Mouse (Mus musculus) left cerebral cortex, adult 9 months (tissue): ENCODE measurements at regions not wholly inside any gene's neighbourhood (a gene's known extent, or its start where the extent isn't known, plus 50 kb on each side); places are given as distances from the start of the nearest gene placed in this dataset.

Source experiments
- DNase-seq, 2 experiments: peaks; one replicate each; pipeline ENCODE4 v3.0.0; 2022; ENCODE audit warnings: low spot score in 2 of 2

DNA sequence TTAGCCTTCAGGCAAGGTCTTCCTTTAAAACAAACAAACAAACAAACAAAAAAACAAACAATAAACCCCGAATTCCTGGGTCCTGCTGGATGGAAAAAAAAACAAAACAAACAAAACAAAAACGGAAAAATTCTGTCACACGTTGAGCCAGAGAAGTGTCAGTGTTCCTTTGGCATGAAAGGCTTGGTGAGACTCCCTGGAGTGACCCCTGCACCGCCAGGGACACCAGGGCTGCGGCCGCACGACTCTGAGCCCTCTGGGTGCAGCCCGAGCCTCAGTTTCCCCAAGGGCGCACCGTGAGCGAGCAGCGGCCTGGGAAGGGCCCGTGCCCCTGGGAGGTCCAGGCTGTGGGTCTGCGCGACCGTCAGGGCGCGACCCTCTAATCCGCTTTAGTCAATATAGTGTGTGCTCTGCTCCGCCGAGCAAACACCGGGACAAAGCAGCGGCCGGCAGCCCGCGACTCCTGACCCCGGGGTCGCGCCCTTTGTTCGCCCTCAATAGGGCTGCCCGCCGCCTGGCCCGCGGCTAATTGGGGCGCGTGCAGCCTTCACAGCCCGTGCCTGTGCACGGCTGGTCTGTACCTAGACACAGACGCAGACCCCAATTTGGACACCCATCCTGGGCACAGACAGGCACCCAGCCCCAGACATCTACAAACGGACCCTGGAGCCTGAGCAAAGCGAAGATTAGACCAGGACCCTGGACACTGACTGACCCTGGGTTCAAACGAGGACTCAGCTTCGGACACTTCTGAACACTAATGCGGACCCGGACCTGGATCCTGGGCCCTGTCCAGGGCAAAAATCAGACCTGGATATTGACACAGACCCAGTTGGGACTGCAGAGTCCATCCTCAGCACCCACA is 74.0 kb upstream of the Ppara start:
- DNase-seq = no peak

DNA sequence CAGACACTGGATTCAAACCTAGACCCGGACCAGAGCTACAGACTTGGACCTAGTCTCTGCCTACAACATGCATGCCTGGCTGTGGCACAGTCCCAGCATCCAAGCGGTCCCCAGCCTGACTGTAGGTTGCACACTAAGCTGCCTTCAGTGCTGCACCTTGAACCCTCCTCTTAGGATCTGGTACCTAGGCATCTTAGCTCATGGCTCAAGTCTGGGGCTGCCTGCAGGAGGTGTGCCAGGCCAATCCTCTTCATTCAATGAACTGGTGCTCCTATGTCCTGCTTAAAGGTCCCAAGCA is 73.4 kb upstream of the Ppara start:
- no peak for DNase-seq

DNA sequence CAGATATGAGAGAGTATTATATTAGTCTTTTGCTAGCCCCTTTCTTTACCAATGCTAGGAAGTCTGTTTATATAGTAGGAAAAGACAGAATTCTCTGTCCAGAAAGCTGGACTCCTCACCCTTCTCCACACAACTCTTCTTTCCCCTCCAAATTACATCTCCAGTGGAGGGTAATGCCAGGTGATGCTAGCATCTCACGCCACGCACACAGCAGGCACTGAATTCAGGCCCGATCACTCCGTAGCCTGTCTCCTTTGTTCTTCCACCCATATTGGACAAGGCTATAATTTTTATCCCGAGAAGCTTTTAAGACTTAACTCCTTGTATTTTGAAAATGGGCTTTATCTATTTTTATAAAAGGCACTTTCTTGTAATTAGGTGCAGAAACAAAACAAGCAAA is 73.0 kb upstream of the Ppara start:
- DNase-seq = no peak

DNA sequence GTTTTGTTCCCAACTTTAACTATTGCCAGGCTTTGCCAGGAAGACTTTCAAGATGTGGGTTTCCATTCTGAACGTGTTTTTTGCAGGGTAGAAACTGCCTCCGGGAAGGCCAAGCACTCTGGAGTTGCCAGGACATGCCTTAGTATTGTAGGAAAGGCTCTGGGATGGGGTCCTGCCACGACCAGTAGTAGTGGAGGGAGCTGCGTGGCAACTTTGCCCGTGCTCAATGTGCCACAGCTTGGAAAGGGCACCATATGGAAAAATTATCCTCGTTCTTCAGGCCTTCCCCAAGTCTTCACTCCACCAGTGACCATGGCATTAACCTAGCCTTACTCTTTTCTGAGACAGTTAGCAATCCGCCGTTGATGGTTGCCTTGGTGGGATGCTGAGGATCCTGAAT is 72.5 kb upstream of the Ppara start:
- DNase-seq = no peak

DNA sequence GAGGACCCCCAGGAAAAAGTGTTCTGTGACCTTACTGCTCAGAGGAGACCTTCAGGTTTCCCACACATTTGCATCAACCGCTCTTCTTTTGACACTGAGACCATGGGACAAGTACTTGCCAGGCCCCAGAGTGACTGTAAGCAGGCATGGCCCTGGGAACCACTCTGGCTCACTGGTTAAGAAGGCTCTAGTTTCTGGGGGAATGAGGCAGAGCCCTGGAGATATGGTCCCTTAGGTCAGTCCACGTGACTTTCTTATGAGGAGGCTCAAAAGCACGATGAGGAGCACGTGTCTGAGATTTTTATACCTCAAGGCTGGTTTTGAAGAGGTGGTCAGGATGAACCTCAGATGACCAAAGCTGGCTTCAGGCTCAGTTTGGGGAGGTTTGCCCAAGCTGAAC is 72.1 kb upstream of the Ppara start:
- DNase-seq = no peak

DNA sequence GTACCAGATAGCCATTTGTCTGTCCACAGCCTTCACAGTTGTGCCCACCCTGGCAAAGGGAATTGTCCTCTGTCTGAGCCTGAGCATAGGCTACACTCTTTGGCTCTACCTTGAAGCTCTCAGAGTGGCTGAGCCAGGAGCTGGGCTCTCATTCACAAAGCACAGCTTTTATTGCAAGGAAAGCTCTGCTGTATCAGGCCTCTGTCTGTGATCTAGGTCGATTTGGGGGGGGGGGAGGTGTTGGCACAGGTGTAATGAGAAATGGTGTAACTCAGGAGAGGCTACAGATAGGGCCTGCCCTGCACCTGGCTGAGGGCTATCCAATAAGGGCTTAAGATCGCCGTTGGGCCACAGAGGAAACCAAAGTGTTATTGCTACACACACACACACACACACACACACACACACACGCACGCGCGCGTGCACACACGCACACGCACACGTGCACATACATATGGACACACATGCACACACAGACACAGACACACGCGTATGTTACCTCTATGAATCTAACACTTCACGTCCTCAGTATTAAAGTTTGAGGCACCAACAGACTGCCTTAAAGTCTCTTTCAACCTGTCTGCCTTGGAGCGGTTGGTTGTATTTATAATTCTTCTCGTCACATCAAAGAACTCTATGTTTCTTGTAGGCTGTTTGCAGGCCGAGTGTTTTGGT is 70.9 kb upstream of the Ppara start:
- no peak for DNase-seq

- DNase-seq = no peak
Observed at GRCm38 (mm10) chr15:85664432-85664828, 70.4 kb upstream of the Ppara start.

GRCm38 (mm10) chr15:85665181-85665821 is 69.5 kb upstream of the Ppara start:
- DNase-seq = peak in 1 of 2 experiments; percentile 7

DNA sequence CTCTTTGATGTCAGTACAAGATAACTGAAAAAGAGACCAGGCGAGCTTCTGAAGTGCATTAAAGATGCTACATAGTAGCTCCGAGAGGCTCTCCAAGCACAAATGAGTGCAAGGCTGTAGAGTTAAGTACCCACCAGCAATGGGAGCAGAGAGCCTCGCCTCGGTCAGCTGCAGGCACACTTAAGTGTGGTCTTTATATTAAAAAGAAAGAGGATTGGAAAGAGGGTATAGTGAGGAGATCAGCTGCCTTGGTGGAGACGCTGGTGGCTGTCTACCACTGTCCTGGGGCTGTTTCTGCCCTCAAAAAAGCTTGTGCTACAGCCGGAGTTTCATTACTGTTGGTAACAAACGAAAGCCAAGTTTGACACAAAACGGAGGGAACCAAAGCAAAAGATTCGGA is 68.3 kb upstream of the Ppara start:
- no peak for DNase-seq

- no peak for DNase-seq
Observed at GRCm38 (mm10) chr15:85667381-85667791, 67.4 kb upstream of the Ppara start.

GRCm38 (mm10) chr15:85667906-85668590 is 66.7 kb upstream of the Ppara start:
- DNase-seq = no peak

DNA sequence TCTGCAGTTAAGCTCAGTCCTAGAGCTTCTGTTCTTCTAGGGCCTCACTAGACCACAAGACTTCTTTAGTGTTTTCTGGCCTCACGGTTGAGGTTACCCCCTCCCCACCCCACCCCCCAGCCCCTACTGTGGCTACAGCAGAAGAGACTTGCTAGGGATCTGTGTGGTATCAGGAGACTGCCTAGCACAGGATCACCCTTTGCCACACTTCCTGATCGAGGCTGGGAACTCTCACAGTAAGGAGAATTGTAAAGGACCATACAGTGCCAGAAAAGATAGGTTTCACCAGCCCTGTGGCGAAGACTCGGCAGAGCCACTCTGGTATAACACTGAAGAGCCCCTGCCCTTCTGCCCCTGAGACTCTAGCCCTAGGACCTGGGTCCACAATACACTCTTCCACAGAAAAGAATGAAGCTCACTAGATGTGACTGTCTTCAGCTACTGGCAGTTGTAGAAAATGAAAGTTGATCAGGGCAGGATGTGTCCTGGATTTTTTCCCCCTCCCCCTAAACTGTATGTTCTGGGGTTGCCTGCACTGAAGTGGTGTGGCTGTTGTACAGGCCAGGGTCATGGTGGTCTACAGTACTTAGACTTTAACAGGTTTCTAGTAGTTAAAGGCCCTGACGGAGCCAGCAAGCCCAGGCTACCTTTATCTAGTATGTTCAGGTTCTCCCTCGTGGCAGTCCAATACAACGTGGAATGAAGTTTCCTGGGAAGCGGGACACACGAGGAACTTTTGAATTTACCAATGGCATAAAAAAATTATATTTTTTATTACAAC is 65.7 kb upstream of the Ppara start:
- DNase-seq = no peak

DNA sequence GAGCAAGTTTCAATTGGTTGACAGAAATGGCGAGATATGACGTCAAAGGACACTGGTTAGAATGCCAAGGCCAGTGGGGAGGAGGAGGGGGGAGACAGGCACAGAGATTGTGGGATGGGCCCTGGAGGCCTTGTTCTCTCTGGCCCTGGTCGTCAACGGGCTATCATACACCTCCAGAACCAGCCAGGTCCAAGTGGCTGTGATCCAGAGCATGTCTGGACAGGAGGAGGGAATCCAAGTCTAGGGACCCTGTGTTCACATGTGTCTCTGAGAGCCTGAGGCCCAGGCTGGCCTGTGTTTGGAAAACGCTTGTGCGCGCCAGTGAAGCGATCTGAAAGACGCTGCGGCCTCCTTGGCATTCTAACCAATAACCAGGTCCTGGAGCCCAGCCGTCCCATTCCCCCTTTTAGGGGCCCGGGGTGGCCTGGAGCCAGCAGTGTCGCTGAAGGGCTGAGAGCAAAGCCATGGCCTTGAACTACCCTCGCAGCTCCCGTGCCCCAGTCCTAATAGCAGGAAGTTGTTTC is 65.1 kb upstream of the Ppara start:
- peak in 1 of 2 experiments; percentile 84 for DNase-seq

DNA sequence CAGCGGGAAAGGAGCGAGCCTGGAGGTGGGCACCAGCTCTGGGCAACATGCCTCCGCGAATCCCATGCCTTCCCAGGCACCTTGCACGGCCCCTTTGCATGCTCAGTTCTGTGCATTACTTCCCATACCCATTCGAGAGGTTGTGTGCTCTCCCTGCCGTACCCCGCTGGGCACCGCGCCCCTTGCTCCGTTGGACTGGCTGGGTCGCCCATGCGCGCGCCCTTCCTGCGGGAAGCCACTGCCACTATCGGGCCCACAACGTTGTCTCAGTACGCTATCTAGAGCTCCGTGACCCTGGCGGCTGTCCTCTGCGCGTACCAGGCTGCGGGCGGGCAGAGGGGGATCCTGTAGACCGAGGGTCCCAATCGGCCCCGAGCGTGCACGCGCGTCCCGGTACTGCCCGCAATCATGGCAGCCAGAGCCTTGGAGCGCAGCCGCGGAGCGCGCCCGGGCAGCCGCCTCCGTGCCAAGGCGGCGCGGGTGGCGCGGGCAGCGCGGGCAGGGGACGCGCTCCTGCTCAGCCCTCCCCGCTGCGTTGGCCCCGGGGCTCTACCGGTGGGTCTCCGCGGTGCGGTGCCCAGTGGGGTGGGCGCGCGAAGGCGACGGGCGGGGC is 64.5 kb upstream of the Ppara start:
- DNase-seq = peak in 1 of 2 experiments; percentile 74

DNA sequence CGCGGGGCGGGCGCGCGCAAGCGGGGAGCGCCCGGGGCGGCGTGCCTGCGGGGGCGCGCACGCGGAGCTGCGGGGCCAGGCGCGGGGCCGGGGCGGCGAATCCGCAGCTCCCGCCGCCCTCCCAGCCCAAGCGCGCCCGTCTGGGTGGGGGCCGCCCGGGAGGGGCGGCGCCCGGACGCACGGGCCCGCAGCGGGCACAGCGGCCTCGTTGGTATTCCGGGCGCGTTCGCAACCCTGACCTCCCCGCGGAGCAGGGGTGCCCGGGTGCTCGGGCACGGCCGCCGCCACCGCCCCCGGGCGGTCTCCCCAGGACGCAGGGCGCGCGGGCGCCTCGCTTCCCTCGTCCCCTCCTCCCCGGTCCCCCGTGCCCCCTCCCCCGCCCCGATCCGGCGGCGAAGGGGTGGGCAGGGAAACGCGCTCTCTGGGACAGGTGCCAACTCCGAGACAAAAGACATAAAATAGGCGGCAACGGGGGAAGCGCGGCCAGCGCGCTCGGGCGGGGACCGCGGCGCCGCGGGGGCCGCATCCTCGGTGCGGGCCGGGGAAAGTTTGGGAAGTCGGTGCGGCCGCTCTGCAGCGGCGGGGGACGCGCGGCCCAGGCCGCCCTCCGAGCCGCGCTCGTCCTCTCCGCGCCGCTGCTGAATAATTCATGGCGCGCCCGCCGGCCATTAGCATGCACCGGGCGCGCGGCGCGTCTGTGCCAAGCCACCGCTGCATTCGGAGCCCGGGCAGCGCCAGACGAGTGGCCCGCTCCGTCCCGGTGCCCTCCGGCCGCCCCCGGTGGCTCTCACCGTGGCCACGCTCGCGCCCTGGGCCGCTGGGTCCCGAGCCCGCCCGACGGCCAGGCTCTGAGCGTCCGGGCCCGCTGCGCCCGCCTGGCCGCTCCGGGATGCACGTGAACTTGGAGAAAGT is 63.7 kb upstream of the Ppara start:
- peak in 1 of 2 experiments; percentile 85 for DNase-seq

GRCm38 (mm10) chr15:85671701-85672191 is 63.0 kb upstream of the Ppara start:
- DNase-seq = no peak

DNA sequence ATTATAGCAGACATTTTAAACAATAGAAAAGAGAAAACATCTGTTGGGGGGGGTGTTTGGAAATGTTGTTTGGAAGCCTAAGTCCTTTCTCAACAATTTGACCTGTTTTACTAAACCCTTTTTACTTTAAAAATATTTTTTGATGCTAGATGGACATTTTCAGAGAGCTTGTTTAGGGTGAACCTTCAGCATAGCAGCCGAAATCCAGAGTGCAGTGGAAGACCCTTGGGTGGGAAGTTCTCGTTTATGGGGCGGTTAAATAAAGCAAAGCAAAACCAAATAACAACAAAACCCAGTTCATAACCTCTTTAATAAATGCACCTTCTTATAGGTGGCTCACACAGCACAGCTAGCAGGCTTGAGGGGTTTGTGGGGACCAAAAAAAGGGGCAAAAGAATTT is 62.4 kb upstream of the Ppara start:
- DNase-seq = no peak

- no peak for DNase-seq
Observed at GRCm38 (mm10) chr15:85672931-85673330, 61.9 kb upstream of the Ppara start.

- DNase-seq = no peak
Observed at GRCm38 (mm10) chr15:85673506-85673905, 61.3 kb upstream of the Ppara start.
